Mouse (Mus musculus) MN1 (cell line): ENCODE measurements around the gene Sfxn3.
"Not testable (repeated sequence)": the region's sequence is repeated elsewhere in the genome, so short reads cannot be mapped to it uniquely, and the experiment has no call there.

Experiments used
- DNase-seq: peaks from one replicate; pipeline ENCODE4 v3.0.0-alpha.2; 2016; ENCODE audit warnings: low spot score

Gene Sfxn3

GRCm38 (mm10) chr19:45018351-45018831 is 28.9 kb upstream of the Sfxn3 start:
- DNase-seq, result no peak

GRCm38 (mm10) chr19:45020348-45020747 is 27.0 kb upstream of the Sfxn3 start:
- DNase-seq, result no peak

GRCm38 (mm10) chr19:45021362-45021761 is 25.9 kb upstream of the Sfxn3 start:
- no peak for DNase-seq

GRCm38 (mm10) chr19:45023993-45024392 is 23.3 kb upstream of the Sfxn3 start:
- no peak for DNase-seq

DNA sequence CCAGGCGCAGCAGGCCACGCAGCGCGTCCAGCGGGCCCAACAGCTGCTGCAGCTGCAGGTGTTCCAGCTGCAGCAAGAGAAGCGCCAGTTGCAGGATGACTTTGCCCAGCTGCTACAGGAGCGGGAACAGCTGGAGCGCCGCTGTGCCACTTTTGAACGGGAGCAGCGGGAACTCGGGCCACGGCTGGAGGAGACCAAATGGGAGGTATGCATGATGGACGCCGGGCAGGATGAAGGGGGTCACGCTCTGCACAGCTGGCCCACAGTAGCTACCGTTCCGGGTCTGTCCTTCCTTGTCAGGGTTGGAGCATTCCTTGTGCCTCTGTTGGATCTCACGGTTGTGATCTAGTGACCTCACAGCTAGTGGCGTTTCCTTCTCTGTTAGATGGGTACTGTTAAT is 22.5 kb upstream of the Sfxn3 start:
- no peak for DNase-seq

DNA sequence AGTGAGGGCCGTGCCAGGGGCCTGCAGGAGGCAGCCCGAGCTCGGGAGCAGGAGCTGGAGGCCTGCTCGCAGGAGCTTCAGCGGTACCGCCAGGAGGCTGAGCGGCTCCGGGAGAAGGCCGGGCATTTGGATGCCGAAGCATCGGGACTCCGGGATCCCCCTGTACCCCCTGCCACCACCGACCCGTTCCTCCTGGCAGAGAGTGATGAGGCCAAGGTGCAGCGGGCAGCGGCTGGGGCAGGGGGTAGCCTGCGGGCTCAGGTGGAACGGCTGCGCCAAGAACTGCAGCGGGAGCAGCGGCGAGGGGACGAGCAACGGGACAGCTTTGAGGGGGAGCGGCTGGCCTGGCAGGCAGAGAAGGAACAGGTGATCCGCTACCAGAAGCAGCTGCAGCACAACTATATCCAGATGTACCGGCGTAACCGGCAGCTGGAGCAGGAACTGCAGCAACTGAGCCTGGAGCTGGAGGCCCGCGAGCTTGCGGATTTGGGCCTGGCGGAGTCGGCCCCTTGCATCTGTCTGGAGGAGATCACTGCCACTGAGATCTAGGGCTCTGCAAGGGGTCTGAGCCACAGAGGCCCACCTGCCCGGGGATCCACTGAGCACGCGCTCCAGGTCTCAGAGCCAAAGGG is 21.2 kb upstream of the Sfxn3 start:
- no peak for DNase-seq

DNA sequence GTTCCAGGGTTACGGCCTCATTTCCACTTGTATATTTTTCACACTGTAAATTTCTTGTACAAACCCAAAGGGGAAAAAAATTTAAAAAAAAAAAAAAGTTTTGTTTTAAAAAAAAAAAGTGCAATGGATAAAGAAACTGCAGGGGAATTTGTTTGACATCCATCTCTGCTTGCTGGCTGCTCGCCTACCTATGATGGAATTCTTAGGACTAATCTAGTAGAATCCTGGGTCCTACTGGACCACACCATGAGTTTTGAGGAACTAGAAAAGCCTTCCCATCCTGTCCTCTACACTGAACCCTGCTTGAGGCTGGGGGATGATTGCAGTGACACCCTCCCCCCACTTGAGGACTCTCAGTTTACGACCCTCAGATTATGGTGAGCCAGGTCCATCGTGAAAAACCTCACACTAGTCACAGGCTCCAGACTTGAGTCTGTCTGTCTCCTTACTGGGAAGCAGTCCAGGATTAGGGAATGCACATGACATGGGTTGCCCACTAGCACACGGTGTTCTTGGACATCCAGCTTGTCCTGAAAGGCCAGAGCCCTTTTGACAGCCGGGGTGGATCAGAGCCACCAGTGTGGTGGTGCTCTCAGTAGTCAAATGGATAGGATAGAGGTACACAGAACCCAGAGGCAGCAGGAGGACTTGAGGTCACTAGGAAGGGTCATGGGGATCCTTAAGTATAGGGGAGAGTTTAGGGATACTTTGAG is 20.2 kb upstream of the Sfxn3 start:
- no peak for DNase-seq

- no peak for DNase-seq
These were observed 19.5 kb upstream of the Sfxn3 start for GRCm38 (mm10) chr19:45027848-45028247.

GRCm38 (mm10) chr19:45028746-45029145 is 18.6 kb upstream of the Sfxn3 start:
- DNase-seq, result no peak

- no peak for DNase-seq
These were observed 17.7 kb upstream of the Sfxn3 start for GRCm38 (mm10) chr19:45029571-45029970.

DNA sequence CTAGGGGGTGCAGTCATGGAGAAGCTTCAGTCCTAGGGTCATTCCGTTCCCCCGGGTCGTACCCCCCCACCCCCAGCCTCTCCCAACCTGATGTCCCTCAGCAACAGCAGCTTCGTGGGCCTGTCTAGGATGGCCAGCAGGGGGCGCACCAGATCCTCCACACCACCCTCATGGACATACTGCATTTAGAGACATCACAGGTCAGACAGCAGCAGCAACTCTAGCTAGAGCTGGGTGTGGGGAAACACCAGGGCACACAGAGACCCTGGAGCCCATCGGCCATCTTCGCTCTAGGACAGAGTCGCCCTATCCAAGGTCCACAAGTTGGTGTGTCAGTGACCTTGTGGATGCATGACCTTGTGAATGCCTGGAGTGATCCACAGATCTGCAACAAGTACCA is 17.2 kb upstream of the Sfxn3 start:
- no peak for DNase-seq

GRCm38 (mm10) chr19:45030746-45031693 is 16.3 kb upstream of the Sfxn3 start:
- peak; percentile 86 for DNase-seq

DNA sequence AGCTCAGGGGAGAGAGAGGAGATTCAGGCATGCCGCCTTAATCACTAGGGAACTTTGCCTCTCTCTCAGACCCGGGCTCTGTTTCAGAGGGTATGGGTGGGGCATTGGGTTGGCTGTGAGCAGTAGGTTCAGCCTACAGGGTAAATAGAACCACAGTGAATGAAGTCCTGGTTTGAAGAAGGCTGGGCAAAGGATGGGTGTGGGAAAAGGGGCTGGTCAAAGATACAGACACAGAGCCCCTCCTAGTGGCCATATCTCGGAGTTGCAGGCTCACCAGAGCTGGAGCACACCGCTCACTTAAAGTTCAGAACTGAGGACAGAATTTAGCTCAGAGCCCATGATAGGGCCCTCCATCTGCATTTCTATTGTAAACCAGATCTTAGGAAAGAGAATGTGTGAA is 15.5 kb upstream of the Sfxn3 start:
- DNase-seq, result peak; percentile 79

DNA sequence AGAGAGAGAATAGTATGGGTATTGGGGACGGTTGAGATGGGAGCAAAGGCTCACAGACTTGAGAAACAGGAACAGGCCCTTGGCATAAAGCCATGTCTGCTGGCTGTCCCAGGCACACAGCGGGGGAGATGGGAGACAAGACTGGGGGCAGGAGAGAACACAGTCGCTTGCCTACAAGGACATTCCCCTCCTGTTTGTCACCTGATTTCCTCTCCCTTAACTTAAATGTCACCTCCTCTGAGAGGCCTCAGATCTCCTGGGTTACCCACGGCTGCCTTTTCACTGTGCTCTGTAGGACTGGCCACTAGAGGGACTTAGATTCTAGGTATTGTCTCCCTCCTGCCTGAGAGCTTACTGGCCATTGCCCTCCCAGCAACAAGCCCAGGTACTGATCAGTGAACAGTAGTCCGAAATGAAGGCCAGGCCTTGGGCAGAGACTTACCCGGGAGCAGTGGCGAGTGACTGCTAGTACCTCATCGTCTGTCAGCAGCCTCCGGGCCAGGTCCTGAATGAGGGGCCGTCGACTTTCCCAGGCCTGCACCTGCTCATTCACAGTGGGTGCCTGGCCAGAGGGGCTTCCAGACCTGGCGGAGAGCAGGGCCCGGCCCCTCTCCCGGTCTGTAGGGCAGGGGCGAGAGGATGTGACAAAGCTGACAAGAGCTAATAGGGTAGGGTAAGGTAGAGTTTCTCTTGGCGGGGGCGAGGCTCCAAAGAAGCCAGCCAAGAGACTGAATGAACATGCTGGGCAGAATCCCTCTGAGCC is 14.6 kb upstream of the Sfxn3 start:
- peak; percentile 62 for DNase-seq

- DNase-seq, result no peak
These were observed 10.4 kb upstream of the Sfxn3 start for GRCm38 (mm10) chr19:45036867-45037266.

GRCm38 (mm10) chr19:45038198-45038597 is 9.1 kb upstream of the Sfxn3 start:
- DNase-seq, result not testable (repeated sequence)

- no peak for DNase-seq
These were observed 7.1 kb upstream of the Sfxn3 start for GRCm38 (mm10) chr19:45040214-45040613.

GRCm38 (mm10) chr19:45044389-45044927 is 2.8 kb upstream of the Sfxn3 start:
- no peak for DNase-seq

DNA sequence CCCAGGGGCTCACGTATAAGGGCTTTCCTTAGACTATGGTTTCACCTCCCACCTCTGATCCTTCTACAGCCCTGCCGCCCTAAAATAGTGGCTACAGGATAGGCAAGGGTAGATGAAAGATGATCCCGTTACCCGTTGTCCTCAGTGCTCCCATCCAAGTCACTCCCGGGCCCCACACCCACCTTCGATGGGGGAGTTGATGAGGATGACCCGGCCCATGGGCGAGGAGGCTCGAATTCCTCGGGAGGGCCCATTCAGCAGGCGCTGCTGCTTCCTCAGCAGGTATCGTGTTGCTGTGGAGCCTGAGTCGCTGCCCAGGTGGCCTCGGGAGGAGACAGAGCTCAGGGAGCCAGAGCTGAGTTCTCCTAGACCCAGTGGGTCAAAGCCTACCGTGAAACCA is 2.1 kb upstream of the Sfxn3 start:
- no peak for DNase-seq

DNA sequence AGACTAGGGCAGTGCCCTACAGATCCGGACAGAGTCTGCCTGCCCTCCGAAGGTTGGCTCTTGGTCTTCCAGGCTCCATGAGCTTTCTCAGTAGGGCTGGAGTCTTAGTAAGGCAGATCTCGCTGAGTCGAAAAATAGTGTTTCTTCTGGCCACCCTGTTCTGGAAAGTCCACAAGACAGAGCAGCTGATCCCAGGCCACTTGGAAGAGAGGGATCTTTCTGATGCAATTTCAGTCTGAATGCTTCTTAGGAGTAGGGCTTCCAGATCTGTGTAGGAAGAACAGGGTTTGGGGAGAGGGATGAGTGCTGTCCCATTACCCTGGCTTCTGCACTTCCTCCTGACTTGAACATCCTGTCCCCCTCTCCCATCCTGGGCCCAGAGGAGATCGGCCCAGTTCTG is 1.7 kb upstream of the Sfxn3 start, which contains the start of gene Pdzd7:
Pdzd7 (minus strand) TSS at position 67 of the 400 bp plus-strand sequence.
- DNase-seq, result no peak

GRCm38 (mm10) chr19:45046523-45047321 is 581 bp upstream of the Sfxn3 start:
- DNase-seq, result peak; percentile 90
